Mouse (Mus musculus) CH12F3 (cell line): Measurements from ENCODE around the gene Smad5.

Source experiments
- in situ Hi-C: fragments of 300-500 bp; cut with MboI; formaldehyde crosslinking; loops from 2 replicates; pipeline ENCODE4 v1.14.3; 2020; ENCODE audit warnings: low sequenced_read_pairs

Smad5 gene

DNA sequence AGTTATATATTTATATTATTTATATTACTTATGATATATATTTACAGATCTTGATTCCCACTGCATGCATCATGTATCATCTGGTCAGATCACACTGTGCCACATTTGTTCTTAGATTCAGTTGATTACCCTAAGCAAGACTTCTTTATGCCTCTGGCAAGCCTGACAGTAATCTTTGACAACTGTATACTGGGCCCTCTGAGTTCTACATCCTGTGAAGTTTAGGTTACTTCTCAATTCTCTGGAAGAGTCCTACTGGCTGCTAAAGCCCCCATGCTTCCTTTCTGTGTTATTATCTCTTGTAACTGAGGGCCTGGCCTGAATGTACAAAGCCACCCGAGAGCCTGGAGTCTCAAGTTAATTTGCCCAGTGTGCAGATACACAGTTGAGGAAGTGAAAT, 1.8 kb upstream of the Smad5 start:
- in situ Hi-C loops, result no loop called here

- in situ Hi-C loops, result no loop called here
These were observed 886 bp upstream of the Smad5 start for GRCm38 (mm10) chr13:56701924-56702323.

GRCm38 (mm10) chr13:56703222-56703870, 536 bp downstream of the Smad5 start:
- in situ Hi-C loops, result no loop called here

DNA sequence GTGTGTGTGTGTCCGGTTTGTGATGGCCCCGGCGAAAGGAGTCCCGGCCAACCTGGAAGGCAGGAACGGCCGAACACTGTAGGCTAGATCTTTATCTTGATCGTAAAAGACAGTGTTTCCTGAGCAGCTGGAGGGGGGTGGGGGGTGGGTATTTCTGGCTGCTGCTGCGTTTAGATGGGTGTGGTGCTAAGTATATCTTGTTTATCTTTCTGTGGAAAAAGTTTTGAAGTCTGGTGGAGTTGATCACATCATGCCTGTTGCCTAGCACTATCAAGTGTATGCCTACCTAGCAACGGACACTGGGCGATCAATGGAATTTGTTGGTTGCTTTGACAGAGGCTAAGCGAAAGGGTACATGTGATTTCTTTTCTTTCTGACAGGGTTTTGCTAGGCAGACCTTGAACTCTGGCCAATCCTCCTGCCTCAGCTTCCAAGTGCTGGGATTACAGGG, 1.1 kb downstream of the Smad5 start:
- in situ Hi-C loops, result no loop called here

DNA sequence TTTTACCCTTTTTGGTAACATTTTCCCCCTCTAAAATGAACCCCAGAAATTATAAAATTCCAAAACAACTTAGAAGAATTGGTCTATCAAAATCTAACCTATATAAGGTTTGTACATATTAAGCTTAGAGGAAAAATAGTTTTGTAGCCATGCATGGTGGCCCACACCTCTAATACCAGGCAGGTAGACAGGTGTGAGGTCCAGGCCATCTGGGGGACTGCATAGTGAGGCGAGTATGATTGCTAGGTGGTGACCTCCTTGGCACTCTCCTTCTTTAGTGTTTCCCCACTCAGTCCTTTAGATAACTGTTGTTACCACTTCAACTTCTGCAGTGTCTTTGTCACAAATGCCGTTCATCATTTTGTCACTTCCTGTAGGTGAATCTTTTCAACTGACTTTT, 1.8 kb downstream of the Smad5 start:
- in situ Hi-C loops, result no loop called here

- in situ Hi-C loops, result no loop called here
These were observed 4.3 kb downstream of the Smad5 start for GRCm38 (mm10) chr13:56707111-56707510.

DNA sequence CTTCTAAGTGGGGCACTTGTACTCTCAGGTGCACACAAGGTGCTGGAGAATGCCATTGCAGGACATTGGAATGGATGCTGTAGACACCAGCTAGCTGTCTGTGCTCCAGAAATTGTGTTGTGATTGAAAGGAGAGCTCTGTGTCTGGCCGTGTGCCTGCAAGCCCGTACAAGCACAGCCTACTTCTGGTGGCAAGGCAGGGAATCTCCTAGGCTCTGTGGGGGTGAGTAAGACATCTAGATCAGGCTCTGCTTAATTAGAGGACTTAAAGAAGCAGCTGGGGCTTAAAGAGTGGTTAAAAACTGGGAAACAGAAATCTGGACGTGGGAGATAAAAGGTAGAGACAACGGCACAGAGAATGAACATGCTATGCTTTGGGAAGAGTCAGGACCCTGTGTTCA, 4.8 kb downstream of the Smad5 start:
- in situ Hi-C loops, result no loop called here

GRCm38 (mm10) chr13:56710620-56711019, 7.8 kb downstream of the Smad5 start:
- in situ Hi-C loops, result no loop called here

DNA sequence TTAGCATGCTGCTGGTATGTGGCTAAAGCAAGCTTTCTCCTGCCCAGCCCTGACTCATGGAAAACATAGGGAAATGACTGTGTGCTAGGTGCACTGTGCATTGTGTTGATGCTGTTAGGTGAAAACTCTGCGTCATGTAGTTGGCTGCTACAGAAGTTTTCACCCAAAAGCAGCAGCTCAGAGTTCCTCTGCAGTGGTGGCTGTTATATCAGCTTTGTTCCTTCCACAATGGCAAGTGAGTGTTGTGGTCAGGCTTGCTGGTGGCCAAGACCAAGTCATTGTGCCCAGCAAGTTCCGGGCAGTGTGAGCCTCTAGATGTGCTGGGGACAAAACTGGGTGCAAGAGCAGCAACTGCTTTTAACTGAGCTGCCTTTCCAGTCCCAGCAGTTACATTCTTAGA, 9.4 kb downstream of the Smad5 start:
- in situ Hi-C loops, result no loop called here

- in situ Hi-C loops, result no loop called here
These were observed 23.7 kb downstream of the Smad5 start for GRCm38 (mm10) chr13:56726551-56726950.

DNA sequence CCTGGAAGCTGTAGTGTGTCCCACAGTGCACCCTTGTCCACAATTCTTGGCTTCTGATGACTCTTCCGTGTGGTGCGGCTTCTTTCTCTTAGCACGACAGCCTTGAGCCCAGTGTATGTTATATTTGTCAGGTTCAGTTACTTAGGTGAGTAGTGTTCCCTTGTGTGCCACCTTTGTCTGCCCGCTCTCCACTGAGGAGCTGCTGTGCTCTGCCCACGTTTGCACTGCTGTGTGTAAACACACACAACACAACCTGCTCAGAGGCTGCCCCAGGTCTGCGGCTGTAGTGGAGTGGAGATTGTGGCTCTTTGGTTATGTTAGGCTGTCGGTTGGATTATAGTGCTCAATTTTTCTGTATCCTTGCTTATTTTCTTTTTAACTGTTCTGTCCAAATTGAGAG, 26.2 kb downstream of the Smad5 start:
- in situ Hi-C loops, result no loop called here

- in situ Hi-C loops, result no loop called here
These were observed 31.8 kb downstream of the Smad5 start for GRCm38 (mm10) chr13:56734617-56735016.

GRCm38 (mm10) chr13:56735212-56735875, 32.5 kb downstream of the Smad5 start:
- in situ Hi-C loops, result no loop called here

DNA sequence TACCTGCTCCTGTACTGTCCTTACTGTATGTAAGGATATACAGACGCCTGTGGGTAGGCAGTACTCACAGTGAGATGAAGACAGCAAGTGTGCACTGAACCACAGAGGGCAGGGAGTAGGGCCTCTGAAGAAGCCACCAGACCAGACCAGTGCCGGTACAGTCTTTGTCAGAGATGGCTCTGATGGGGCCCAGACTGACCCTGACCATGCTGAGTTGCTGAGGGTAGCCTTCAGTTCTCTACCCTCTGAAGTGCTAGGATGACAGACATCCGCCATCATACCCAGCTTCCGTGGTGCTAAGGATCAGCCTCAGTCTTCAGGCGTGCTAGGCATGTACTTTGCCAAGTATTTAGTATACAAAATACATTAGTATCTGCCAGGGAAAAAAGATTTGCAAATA, 36.7 kb downstream of the Smad5 start:
- in situ Hi-C loops, result no loop called here

- in situ Hi-C loops, result no loop called here
These were observed 37.7 kb downstream of the Smad5 start for GRCm38 (mm10) chr13:56740496-56740895.

DNA sequence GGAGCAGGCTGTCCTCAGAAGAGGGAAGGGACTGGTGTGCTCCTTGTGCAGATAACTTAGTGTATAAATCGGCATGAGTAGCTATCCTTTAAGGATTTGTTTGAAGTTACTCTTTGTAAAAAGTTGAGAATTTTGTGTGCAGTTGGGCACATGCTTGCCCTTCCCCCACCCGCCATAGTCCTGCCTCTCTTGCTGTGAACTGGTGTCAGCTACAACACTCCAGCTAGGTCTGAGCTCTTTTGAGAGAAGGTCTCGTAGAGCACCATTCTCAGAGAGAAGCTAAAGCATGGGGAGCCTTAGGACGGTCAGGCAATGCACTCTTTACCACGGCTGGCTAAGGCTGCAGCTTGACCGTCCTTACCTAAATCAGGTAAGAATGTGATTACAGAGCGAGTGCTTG, 38.9 kb downstream of the Smad5 start:
- in situ Hi-C loops, result no loop called here

- in situ Hi-C loops, result no loop called here
These were observed 39.6 kb downstream of the Smad5 start for GRCm38 (mm10) chr13:56742325-56742901.

- in situ Hi-C loops, result no loop called here
These were observed 44.1 kb downstream of the Smad5 start for GRCm38 (mm10) chr13:56746739-56747532.

DNA sequence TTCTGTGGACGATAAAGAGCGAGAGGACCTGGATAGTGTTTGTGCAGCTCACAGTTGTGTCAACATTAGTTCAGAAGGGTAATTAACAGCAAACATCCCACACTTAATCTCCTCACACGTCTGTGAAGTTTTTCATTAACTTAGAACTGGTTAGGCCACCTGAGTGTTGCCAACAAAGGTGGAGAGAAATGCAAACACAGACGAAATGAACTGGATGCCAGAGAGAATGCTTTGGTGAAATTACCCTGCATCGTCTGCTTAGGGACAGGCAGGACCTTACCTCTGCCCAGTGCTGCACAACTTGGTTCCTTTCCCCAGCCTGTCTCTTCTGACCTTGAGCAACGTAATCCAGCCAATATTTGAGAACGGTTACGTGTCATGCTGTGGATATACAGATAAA, 44.7 kb downstream of the Smad5 start:
- in situ Hi-C loops, result no loop called here

GRCm38 (mm10) chr13:56749377-56749776, 46.6 kb downstream of the Smad5 start:
- in situ Hi-C loops, result no loop called here

DNA sequence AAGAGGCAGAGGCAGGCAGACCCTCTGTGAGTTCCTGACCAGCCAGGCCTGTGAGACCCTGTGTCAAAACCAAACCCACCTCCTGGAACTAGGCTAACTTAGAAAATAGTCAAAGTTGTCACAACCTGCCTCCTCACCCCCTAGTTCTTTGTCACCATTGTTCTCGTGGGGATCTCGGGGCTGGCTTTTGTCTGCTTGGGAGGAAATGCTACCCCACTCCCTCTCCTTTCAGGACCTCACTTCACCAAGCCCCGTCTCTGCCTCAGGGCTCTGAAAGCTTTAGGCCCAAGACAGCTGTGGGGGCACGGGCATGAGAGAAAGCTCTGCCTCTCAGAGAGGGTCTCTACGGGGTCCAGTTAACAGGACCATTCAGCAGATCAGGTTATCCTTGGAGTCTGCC, 49.0 kb downstream of the Smad5 start:
- in situ Hi-C loops, result no loop called here
